Mouse (Mus musculus): Measurements from ENCODE around the gene Gtf3a.

DNA sequence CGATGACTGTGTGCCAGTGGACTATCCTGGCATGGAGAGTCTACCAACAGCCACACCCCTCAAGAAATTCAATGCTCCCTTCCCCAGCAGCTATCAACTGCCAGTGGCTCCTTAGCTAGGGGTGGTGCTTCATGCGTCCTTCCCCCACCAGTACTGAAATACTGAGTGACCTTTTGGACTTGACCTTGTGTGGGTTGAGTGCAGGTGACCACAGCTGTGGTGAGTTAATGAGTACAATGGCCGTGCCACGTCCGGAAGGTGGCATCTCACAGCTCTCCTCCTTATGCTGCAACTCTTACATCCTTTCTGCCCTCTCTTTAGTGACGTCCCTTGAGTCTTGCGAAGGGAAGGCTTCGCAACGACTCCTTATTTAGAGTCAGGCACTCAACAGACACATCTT is 24.9 kb downstream of the Gtf3a start:
- TF ChIP-seq CTCF (IDR thresholded peaks at IDR 0.05; ENCODE audit: extremely low read depth, insufficient read depth, insufficient read length, insufficient replicate concordance) (no peak), POLR2A (IDR thresholded peaks at IDR 0.05; ENCODE audit: low read depth, low read length) (no peak)

Data from spleen, adult 2 months (tissue).